Mouse (Mus musculus) cerebellum, adult 2 months (tissue): Measurements from ENCODE around the gene Pde6d. TPM values are rescaled to one million over a fixed set of nuclear protein-coding genes. Genes with fewer than 3 reads are reported as not detected.

Source experiments
- DNase-seq, 2 experiments: peaks; one replicate each; pipeline ENCODE4 v3.0.0; 2021
- H3K27ac ChIP-seq: fragments of 200-500 bp; 2 replicates; pipeline ENCODE4 v1.5.1; 2012; ENCODE audit warnings: low read length, control low read depth, inconsistent platforms; ENCODE audit not compliant: insufficient read depth
- H3K27me3 ChIP-seq: fragments of 200-500 bp; 2 replicates; pipeline ENCODE4 v1.6.1; 2012; ENCODE audit warnings: inconsistent platforms, mild to moderate bottlenecking, low read length, moderate library complexity; ENCODE audit not compliant: control insufficient read depth, insufficient read depth
- H3K4me1 ChIP-seq: fragments of 200-500 bp; 2 replicates; pipeline ENCODE4 v1.6.1; 2011; ENCODE audit warnings: low read length; ENCODE audit not compliant: control insufficient read depth, insufficient read depth
- H3K4me3 ChIP-seq: fragments of 200-500 bp; replicated peaks from 2 replicates; pipeline ENCODE3; 2011; ENCODE audit warnings: mild to moderate bottlenecking, low read depth, low read length, control low read depth; ENCODE audit not compliant: insufficient read depth
- CTCF ChIP-seq: fragments of 200-500 bp; IDR thresholded peaks from 2 replicates; pipeline ENCODE4 v1.5.1; 2011; ENCODE audit warnings: low read depth, mild to moderate bottlenecking, control low read depth, low read length, moderate library complexity, borderline replicate concordance; ENCODE audit not compliant: insufficient read depth
- POLR2A ChIP-seq: fragments of 200-500 bp; IDR thresholded peaks from 2 replicates; pipeline ENCODE4 v1.6.1; 2011; ENCODE audit warnings: low read length, control low read depth, borderline replicate concordance; ENCODE audit not compliant: insufficient read depth
- WGBS: fragments of 180-500 bp; shearing (Covaris S2); methylation state at CpG from one replicate; pipeline ENCODE4 v1.1.7; 2018; 5-methylcytosine and 5-hydroxymethylcytosine counted together
- polyA plus RNA-seq: library from polyadenylated mRNA; depleted of rRNA; stranded (reverse); fragments of >200 nt; gene quantifications from 2 replicates; pipeline ENCODE4 v1.2.3, GENCODE M21; 2012

The Pde6d gene
- polyA plus RNA-seq, 1 experiment, result 87.1 TPM

DNA sequence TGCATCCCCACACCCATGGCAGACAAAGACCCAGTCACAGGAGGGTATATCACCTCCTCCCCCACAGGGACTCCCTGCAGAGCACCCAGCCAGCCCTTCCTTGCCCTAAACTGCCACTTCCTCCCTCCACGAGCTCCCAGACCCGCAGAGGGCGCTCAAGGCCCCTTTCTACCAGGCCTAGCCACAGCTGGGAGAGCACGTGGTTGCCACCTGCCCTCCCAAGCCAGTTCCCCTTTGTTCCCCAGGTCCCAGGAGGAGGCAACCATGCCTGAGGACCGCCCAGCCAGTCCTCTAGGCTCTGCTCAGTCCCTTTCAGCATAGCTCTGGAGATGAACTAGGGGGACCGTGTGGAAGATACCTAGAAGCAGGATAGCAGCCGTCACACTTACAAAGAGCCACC is 73.0 kb downstream of the Pde6d start:
- TF ChIP-seq CTCF, result peak; percentile 32; the same call in 1 of the 2 replicates
- no peak for TF ChIP-seq POLR2A
- peak; percentile 63 to 64 for DNase-seq
- Histone ChIP-seq H3K4me1 (peaks cover 4% of the 10 kb centered on the region; the same call in 1 of the 2 replicates), H3K27me3 (no peaks in the 10 kb centered on the region), H3K4me3 (no peak overlapping the region), H3K27ac (peak overlapping the region; percentile 67; the same call in 1 of the 2 replicates)
- WGBS, result 29% methylated on average over 7 of the region's 7 CpGs

DNA sequence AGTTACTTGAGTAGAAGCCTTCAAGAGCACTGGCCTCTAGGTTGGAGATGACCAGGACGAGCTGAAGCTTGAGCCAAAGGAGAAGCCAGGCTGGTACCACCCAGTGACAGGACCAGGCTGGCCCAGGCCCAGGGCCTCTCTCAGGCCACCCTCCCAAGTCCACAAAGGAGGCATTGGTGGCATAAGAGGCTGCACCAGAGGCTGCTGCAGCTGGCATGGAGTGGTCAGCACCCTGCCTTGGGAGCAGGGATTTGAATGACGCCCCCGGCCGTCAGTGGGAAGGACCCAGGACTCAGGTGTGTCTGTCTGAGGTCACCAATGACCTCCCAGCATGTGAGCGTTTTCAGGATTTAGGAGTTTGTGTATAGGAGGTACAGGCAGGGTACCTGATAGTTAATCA is 74.6 kb downstream of the Pde6d start:
- Histone ChIP-seq H3K4me3 (no peak overlapping the region), H3K27ac (peak overlapping the region; percentile 46; the same call in 1 of the 2 replicates), H3K27me3 (no peaks in the 10 kb centered on the region), H3K4me1 (peaks cover 4% of the 10 kb centered on the region; the same call in 1 of the 2 replicates)
- DNase-seq, result no peak
- TF ChIP-seq POLR2A, result no peak
- no peak for TF ChIP-seq CTCF
- 88% methylated on average over 5 of the region's 5 CpGs for WGBS

DNA sequence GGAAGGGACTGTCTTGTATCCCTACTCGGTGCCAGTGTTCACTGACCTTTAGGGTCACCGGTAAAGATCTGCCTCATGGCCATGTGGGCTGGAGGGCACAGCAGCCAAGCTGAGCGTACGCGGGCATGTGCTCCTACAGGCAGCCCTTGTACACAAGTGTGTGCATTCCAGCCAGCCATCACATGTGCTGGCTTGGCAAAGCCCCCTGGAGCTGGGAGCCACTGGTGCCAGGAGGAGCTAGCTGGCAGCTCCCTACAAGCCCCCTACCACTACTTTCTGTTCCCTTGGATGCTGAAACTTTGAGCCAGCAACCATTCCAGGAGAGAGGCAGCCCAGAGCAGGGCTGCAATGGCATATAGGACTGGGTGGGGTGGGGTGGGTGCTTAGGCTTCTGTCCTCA is 76.0 kb downstream of the Pde6d start:
- H3K4me3 ChIP-seq, result no peak overlapping the region
- DNase-seq, result no peak
- 59% methylated on average over 5 of the region's 5 CpGs for WGBS
- H3K27me3 ChIP-seq, result no peaks in the 10 kb centered on the region
- H3K4me1 ChIP-seq, result peaks cover 6% of the 10 kb centered on the region
- H3K27ac ChIP-seq, result peak overlapping the region; percentile 23; the same call in 1 of the 2 replicates
- TF ChIP-seq CTCF, result no peak
- TF ChIP-seq POLR2A, result no peak

DNA sequence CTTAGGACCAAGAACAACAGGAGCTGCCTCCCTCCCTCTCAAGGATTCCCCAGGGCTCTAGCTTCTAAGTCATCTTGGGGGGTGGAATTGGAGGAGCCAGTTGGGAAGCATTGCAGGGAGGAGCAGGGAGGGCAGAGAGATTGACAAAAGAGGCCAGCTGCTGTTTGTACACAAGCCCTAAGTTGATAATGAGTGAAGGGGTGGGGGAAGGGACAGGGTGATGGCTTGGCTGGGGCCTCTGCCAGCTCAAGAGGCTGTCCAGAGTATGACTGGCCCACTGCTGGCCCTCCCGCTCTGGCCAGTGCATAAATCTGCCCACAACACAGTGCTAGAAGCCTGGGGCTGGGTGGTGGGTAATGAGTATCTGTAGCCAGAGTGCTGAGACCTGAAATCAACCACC is 77.0 kb downstream of the Pde6d start:
- 100% methylated on average over 1 of the region's 1 CpGs for WGBS
- Histone ChIP-seq H3K27ac (peak overlapping the region; percentile 84; the same call in 1 of the 2 replicates), H3K4me3 (no peak overlapping the region), H3K4me1 (peaks cover 10% of the 10 kb centered on the region), H3K27me3 (no peaks in the 10 kb centered on the region)
- no peak for DNase-seq
- no peak for TF ChIP-seq CTCF
- no peak for TF ChIP-seq POLR2A

- TF ChIP-seq CTCF (no peak), POLR2A (no peak)
- H3K27me3 ChIP-seq, result no peaks in the 10 kb centered on the region
- 23% methylated on average over 19 of the region's 19 CpGs for WGBS
- H3K4me3 ChIP-seq, result peak overlapping the region; percentile 67
- peaks cover 12% of the 10 kb centered on the region for H3K4me1 ChIP-seq
- H3K27ac ChIP-seq, result peak overlapping the region; percentile 84
- no peak for DNase-seq
These were observed 77.6 kb downstream of the Pde6d start for GRCm38 (mm10) chr1:86504697-86505421.

- Histone ChIP-seq H3K4me1 (peaks cover 9% of the 10 kb centered on the region), H3K4me3 (peak overlapping the region; percentile 67), H3K27ac (peak overlapping the region; percentile 84), H3K27me3 (no peaks in the 10 kb centered on the region)
- DNase-seq, result peak; percentile 94
- WGBS, result under 1% methylated on average over 64 of the region's 64 CpGs
- peak; percentile 43; the same call in 1 of the 2 replicates for TF ChIP-seq CTCF
- TF ChIP-seq POLR2A, result peak; percentile 70
These were observed 78.3 kb downstream of the Pde6d start for GRCm38 (mm10) chr1:86503906-86504696.

DNA sequence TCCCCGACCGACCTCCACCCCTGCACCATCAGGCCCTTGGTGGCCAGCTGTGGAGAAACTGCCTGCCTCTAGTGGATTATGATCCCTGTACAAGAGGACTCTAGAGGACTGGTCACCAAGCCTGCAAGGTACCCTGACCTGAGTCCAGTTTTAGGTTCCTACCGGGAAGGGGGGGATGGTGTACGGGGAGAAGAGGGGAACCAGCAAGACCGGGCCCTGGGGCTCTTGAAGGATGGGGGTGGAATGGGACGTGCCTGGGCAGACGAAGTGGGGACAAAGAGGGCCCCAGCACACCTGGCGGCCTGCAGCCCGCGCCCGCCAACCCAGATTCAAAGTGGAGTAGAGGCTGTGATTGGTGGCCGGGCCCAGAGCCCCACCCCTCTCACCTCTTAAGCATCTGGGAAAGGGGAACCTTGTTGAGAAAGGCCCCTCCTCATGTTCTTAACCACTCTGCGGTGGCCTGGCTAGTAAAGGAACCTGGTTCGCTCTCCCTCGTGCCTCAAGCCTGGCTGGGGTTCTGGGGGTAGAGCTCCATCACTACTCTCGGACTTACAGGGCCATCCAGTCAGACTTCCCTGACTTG is 79.2 kb downstream of the Pde6d start:
- H3K4me3 ChIP-seq, result no peak overlapping the region
- DNase-seq, result no peak
- TF ChIP-seq CTCF, result no peak
- TF ChIP-seq POLR2A, result no peak
- H3K4me1 ChIP-seq, result peaks cover 14% of the 10 kb centered on the region
- 57% methylated on average over 16 of the region's 16 CpGs for WGBS
- peak overlapping the region; percentile 20 for H3K27ac ChIP-seq
- no peaks in the 10 kb centered on the region for H3K27me3 ChIP-seq
